Mouse (Mus musculus): ENCODE data around the gene Pfn5. TPM values are rescaled to one million over a fixed set of nuclear protein-coding genes. Genes with fewer than 3 reads are reported as not detected.
"Not testable (repeated sequence)": the region's sequence is repeated elsewhere in the genome, so short reads cannot be mapped to it uniquely, and the experiment has no call there.

The Pfn5 gene
- not detected in 2 replicates for polyA plus RNA-seq (2014; fragmentation: Nextera tagmentation; extraction: Ambion mirVana)

DNA sequence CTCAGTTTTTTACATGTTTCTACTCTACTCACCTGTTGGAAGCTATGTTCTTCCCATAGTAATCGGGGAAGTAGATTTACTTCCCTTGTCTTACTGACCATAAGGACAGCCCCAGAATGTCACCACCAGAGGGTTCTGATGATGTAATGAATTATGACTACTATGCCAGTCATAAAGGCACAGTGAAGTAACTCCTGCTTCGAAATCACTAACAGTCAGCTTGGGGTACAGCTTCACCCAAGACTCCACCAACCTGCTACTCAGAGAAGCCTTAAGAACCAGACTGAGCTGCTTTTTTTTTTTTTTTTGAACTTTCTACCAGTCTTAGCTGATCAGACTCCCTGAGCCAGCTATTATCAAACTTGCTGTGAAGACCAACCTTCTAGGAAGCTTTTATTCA is at the start of gene Pfn5, which contains the start of gene Asb12:
TSS of gene Pfn5 (plus strand) at position 218 of the 400 bp plus-strand sequence.
TSS of gene Asb12 (minus strand) at position 101 of the 400 bp plus-strand sequence.
- WGBS, result 86% methylated on average over 2 of the region's 2 CpGs
- Histone ChIP-seq H3K4me2 (replicated peaks) (no peak within 1 kb of the TSS), H3K36me3 (replicated peaks; ENCODE audit: control insufficient read depth, insufficient read depth) (no peaks in the 10 kb centered on the region), H3K4me1 (replicated peaks; ENCODE audit: control insufficient read depth, insufficient read depth, low read length) (no peaks in the 10 kb centered on the region), H3K4me3 (replicated peaks; ENCODE audit: low read length) (no peak within 1 kb of the TSS), H3K9me3 (ENCODE audit: control insufficient read depth, low read length) (no peaks in the 10 kb centered on the region), H3K27me3 (ENCODE audit: control insufficient read depth, insufficient read depth, low read length) (no peaks in the 10 kb centered on the region), H3K9ac (no peak within 1 kb of the TSS), H3K27ac (no peak within 1 kb of the TSS)
- ATAC-seq (ENCODE audit: low FRiP score) (no peak), DNase-seq (ENCODE audit: low spot score) (no peak)

DNA sequence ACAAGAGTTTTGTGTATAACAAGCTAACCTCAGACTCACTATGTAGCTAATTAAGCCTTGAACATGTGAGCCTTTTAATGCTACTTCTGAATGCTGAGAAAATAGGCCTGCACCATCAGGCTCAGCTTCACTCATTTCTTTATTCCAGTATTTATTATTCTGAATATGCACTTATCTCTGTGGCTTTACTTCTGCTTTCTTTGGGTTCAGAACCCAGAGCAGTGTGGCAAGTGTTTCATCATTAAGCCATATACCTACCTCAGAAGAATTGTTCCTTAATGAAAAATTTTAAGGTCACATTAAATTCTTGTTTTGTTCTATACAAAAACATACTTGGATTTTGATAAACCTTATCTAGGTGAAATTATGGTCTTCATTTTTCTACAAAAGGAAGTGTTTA is 34.0 kb upstream of the Pfn5 start:
- ATAC-seq (ENCODE audit: low FRiP score) (no peak), DNase-seq (ENCODE audit: low spot score) (no peak)
- Histone ChIP-seq H3K4me3 (replicated peaks; ENCODE audit: low read length) (no peak overlapping the region), H3K4me1 (replicated peaks; ENCODE audit: control insufficient read depth, insufficient read depth, low read length) (no peaks in the 10 kb centered on the region), H3K36me3 (replicated peaks; ENCODE audit: control insufficient read depth, insufficient read depth) (no peaks in the 10 kb centered on the region), H3K4me2 (replicated peaks) (no peak overlapping the region), H3K27me3 (ENCODE audit: control insufficient read depth, insufficient read depth, low read length) (0 out of 2 replicates have a peak, but pooled peaks cover 3% of the 10 kb centered on the region), H3K9me3 (ENCODE audit: control insufficient read depth, low read length) (no peaks in the 10 kb centered on the region), H3K9ac (no peak overlapping the region), H3K27ac (no peak overlapping the region)

DNA sequence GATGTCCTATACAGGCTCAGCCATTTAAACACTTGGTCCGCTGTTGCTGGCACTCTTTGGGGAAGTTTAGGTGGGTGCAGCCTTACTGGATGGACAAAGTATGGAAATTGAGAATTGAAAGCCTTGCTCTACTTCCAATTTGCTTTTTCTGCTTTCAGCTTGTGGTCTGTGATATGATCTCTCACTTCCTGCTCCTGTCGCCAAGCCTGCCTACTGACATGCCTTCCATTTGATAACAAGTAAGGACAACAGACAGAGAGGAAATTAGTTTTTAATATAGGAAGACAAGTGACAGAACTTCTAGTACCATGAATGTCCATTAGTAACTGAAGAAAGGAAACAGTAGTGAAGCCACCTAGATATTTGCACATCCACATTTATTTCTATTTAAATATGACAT is 32.7 kb upstream of the Pfn5 start:
- H3K27me3 ChIP-seq (ENCODE audit: control insufficient read depth, insufficient read depth, low read length), result 0 out of 2 replicates have a peak, but pooled peaks cover 3% of the 10 kb centered on the region
- H3K9ac ChIP-seq, result no peak overlapping the region
- WGBS, result 90% methylated on average over 2 of the region's 2 CpGs
- H3K36me3 ChIP-seq (replicated peaks; ENCODE audit: control insufficient read depth, insufficient read depth), result no peaks in the 10 kb centered on the region
- no peak overlapping the region for H3K4me2 ChIP-seq (replicated peaks)
- H3K4me1 ChIP-seq (replicated peaks; ENCODE audit: control insufficient read depth, insufficient read depth, low read length), result no peaks in the 10 kb centered on the region
- no peak overlapping the region for H3K27ac ChIP-seq
- no peaks in the 10 kb centered on the region for H3K9me3 ChIP-seq (ENCODE audit: control insufficient read depth, low read length)
- H3K4me3 ChIP-seq (replicated peaks; ENCODE audit: low read length), result no peak overlapping the region
- DNase-seq (ENCODE audit: low spot score) (no peak), ATAC-seq (ENCODE audit: low FRiP score) (no peak)

DNA sequence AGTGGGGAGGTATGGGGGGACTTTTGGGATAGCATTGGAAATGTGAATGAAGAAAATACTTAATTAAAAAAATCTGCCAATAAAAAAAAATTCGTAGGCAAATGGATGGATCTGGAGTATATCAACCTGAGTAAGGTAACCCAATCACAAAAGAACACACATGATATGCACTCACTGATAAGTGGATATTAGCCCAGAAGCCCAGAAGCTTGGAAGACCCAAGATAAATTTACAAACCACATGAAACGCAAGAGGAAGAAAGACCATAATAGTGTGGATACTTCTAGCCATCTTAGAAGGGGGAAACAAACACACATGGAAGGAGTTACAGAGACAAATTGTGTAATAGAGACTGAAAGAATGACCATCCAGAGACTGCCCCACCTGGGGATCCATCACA is 22.4 kb upstream of the Pfn5 start:
- not testable (repeated sequence) for H3K4me3 ChIP-seq (replicated peaks; ENCODE audit: low read length); H3K27me3 ChIP-seq (ENCODE audit: control insufficient read depth, insufficient read depth, low read length); H3K27ac ChIP-seq; H3K9me3 ChIP-seq (ENCODE audit: control insufficient read depth, low read length); H3K9ac ChIP-seq; H3K4me2 ChIP-seq (replicated peaks); H3K4me1 ChIP-seq (replicated peaks; ENCODE audit: control insufficient read depth, insufficient read depth, low read length); DNase-seq (ENCODE audit: low spot score); H3K36me3 ChIP-seq (replicated peaks; ENCODE audit: control insufficient read depth, insufficient read depth); ATAC-seq (ENCODE audit: low FRiP score)
- WGBS, result 93% methylated on average over 2 of the region's 2 CpGs

DNA sequence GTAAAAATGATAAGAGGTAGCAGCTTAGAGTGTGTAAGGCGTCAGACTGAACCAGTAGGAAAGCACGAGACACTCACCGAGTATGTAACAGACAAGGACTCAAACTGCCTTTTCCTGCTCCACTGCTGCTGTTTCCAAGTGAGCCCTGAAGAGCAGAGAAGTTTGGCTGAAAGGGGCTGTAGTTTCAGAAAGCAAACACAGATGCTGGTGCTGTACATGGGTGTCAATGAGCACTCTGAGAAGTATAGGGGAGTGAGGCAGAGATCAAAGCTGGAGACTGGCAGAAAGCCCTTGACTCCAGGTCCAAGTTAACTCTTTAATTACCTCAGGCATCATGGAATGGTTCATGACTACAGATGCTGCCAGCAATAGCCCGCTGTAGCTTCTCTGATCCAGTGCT is 3.6 kb upstream of the Pfn5 start:
- WGBS, result 96% methylated on average over 4 of the region's 4 CpGs
- no peaks in the 10 kb centered on the region for H3K36me3 ChIP-seq (replicated peaks; ENCODE audit: control insufficient read depth, insufficient read depth)
- H3K27me3 ChIP-seq (ENCODE audit: control insufficient read depth, insufficient read depth, low read length), result no peaks in the 10 kb centered on the region
- no peaks in the 10 kb centered on the region for H3K9me3 ChIP-seq (ENCODE audit: control insufficient read depth, low read length)
- H3K4me3 ChIP-seq (replicated peaks; ENCODE audit: low read length), result no peak overlapping the region
- H3K4me2 ChIP-seq (replicated peaks), result no peak overlapping the region
- no peak for ATAC-seq (ENCODE audit: low FRiP score)
- H3K27ac ChIP-seq, result no peak overlapping the region
- H3K4me1 ChIP-seq (replicated peaks; ENCODE audit: control insufficient read depth, insufficient read depth, low read length), result no peaks in the 10 kb centered on the region
- no peak for DNase-seq (ENCODE audit: low spot score)
- no peak overlapping the region for H3K9ac ChIP-seq

DNA sequence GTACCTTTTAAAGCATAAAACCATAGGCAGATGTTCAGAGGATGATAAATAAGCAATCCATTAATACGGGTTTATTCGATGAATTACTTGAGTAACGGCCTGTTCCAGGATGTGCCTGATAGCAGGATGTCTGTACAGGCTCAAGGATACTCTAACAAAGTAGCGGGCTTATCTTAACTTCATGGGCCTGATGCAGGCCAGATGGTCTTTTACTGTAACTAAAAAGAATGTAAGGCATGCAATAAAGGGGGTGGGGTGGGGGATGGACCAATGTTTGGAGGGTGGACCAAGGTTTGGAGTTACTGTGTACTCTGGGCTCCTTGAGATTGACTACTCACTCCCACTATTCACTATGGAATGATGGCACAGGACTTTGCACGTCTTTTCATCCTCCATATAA is 42.7 kb downstream of the Pfn5 start:
- H3K4me1 ChIP-seq (replicated peaks; ENCODE audit: control insufficient read depth, insufficient read depth, low read length), result no peaks in the 10 kb centered on the region
- H3K4me2 ChIP-seq (replicated peaks), result no peak overlapping the region
- DNase-seq (ENCODE audit: low spot score), result no peak
- no peak for ATAC-seq (ENCODE audit: low FRiP score)
- 88% methylated on average over 5 of the region's 5 CpGs for WGBS
- no peak overlapping the region for H3K9ac ChIP-seq
- H3K36me3 ChIP-seq (replicated peaks; ENCODE audit: control insufficient read depth, insufficient read depth), result no peaks in the 10 kb centered on the region
- no peak overlapping the region for H3K27ac ChIP-seq
- H3K9me3 ChIP-seq (ENCODE audit: control insufficient read depth, low read length), result no peaks in the 10 kb centered on the region
- no peak overlapping the region for H3K4me3 ChIP-seq (replicated peaks; ENCODE audit: low read length)
- H3K27me3 ChIP-seq (ENCODE audit: control insufficient read depth, insufficient read depth, low read length), result no peaks in the 10 kb centered on the region

Other genes with a start within 250 kb of the Pfn5 start
- 11.4 and 11.9 TPM in 2 replicates for gene Amer1, start 113.2 kb upstream of the Pfn5 start, polyA plus RNA-seq (2014; fragmentation: Nextera tagmentation; extraction: Ambion mirVana)
- 0.15 and 0.59 TPM in 2 replicates for gene Asb12, start 117 bp upstream of the Pfn5 start, polyA plus RNA-seq (2014; fragmentation: Nextera tagmentation; extraction: Ambion mirVana)
- 71.9 and 73.4 TPM in 2 replicates for gene Zc4h2, start 100.4 kb downstream of the Pfn5 start, polyA plus RNA-seq (2014; fragmentation: Nextera tagmentation; extraction: Ambion mirVana)
- gene Zc3h12b, start 153.6 kb downstream of the Pfn5 start, polyA plus RNA-seq (2014; fragmentation: Nextera tagmentation; extraction: Ambion mirVana), result 3.7 and 4.1 TPM in 2 replicates